Mouse (Mus musculus) liver (tissue): ENCODE results near the gene Spns2.
A peak's percentile ranks its signal among the peaks of the same experiment; 100 is the strongest.

ENCODE experiments used
- DNase-seq: peaks from one replicate; pipeline ENCODE4 v3.0.0-alpha.2; 2020; ENCODE audit warnings: mixed read lengths

Gene Spns2

DNA sequence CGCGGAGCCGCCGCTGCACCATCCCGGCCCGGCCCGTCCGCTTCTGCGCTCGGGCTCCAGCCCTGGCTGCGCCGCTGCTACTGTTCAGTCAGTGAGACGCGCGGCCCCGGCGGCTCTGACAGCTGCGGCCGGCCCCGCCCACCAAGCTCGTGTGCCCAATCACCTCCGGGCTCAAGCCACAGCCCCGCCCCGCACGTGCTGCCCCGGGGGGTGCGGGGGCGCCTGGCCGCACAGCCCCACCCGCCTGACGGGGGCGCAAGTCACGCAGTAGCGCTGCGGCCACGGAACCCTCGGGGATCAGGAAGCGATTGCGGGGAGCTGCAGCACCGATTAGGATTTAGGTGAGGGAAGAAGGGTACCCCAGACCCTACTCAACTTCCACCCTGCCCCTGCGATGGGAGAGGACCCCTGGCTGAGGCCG, at the start of gene Spns2:
Spns2 (minus strand) TSS at position 24 of the 421 bp plus-strand sequence.
- peak; percentile 89 for DNase-seq

DNA sequence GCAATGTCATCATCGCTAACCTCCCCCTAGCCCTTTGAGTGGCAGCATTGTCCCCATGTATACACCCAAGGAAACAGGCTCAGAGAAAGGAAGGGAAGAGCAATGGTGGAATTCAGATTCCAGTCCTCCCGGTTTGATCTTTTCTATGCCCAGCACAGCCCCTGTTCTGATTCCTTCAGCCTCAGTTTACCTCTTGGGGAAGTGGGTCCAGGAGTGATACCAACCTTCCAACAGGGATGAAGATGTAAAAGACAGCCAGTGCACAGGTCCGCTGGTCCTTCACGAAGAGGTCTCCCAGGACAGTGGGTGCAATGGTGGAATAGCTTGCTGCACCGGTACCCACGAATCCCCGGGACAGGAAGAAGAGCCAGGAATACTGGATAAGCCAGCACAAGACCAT, 49.1 kb upstream of the Spns2 start:
- DNase-seq, result no peak

DNA sequence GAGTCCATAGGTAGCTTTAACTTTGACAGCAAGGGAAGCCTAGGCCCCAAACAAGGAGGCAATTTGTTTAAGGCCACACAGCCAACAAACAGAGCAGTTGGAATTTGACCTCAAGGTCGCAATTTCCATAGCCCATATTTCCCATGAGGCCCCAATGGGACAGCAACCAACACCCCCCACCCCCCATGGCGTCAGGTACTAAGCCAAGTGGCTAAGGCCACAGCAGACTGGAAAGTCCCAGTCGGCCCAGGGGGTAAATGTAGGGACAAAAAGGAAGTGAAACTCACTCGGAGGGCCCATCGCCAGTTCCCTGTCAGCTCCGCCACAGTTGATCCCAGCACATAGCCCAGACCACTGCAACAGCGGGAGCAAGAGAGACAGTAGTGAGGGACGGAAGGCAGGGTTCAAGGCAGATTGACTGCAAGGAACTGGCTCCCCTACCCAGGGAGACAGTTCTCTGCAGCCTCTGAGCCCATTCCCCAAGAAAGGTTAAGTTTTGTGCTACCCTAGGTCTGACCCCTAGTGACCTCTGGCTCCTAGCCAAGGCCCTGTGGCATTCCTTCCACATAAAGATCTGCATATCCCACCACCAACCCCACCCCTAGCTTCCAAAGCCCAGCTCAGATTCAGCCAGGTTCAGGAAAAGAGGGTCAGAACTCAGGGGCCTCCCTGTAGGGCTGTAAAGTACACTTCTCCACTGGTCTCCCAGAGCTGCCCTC, 48.5 kb upstream of the Spns2 start:
- DNase-seq, result peak; percentile 31

GRCm38 (mm10) chr11:72537503-72537902, 47.8 kb upstream of the Spns2 start:
- no peak for DNase-seq

DNA sequence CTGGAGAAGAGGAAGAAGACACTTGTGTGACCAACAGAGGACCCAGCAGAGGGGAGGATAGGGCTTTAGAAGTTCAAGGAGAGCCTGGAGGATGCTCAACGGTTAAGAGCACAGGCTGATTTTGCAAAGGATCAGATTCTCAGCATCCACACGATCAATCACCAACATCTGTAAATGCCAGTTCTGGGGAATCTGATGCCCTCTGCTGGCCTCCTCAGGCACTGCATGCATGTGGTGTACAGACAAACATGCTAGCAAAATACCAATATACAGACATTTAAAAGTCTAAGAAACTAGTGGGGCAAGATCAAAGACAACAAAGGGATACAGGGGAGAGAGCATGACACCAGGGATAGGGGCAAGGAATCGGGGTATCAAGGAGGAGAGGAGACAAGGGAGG, 45.8 kb upstream of the Spns2 start:
- peak; percentile 40 for DNase-seq

- no peak for DNase-seq
Measured at GRCm38 (mm10) chr11:72532890-72533289, 43.2 kb upstream of the Spns2 start.

DNA sequence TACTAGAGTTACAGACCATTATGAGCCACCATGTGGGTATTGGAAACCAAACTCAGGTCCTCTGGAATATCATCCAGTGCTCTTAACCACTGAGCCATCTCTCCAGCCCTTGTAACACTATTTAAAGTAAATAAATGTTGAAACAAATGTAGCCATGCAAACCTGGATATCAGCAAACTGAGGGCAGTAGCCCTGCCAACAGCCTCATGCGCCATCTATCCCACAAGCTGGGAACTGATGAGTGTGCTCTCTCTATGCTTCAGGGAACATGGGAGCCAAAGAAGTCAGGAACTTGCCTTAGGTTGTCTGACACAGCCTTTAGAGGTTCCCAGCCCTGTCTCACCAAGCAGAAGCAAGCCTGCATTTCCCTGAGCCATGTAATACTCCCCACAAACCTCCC, 41.9 kb upstream of the Spns2 start:
- no peak for DNase-seq

GRCm38 (mm10) chr11:72531144-72531543, 41.4 kb upstream of the Spns2 start:
- no peak for DNase-seq

GRCm38 (mm10) chr11:72526190-72526589, 36.5 kb upstream of the Spns2 start:
- no peak for DNase-seq

DNA sequence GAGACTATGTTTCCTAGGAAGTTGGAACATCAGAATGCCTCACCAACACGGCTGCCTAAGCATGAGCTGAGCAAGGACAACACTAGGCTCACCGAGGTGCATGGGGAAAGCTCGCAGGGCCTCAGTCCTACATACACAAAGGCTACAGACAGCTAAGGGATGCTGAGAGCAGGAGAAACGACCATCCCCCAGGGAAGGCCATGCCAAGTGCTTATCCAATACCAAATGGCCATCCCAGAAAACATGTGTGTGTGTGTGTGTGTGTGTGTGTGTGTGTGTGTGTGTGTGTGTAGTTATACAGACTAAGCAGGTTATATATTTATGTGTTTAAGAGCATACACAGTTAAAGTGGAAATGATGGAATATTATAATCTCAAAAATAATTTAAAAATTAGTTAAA, 34.0 kb upstream of the Spns2 start:
- no peak for DNase-seq

- DNase-seq, result no peak
Measured at GRCm38 (mm10) chr11:72522616-72523041, 32.9 kb upstream of the Spns2 start.

GRCm38 (mm10) chr11:72521598-72522541, 32.2 kb upstream of the Spns2 start:
- no peak for DNase-seq

- DNase-seq, result no peak
Measured at GRCm38 (mm10) chr11:72519895-72520294, 30.2 kb upstream of the Spns2 start.

- no peak for DNase-seq
Measured at GRCm38 (mm10) chr11:72519189-72519588, 29.5 kb upstream of the Spns2 start.

- no peak for DNase-seq
Measured at GRCm38 (mm10) chr11:72518449-72518848, 28.7 kb upstream of the Spns2 start.

DNA sequence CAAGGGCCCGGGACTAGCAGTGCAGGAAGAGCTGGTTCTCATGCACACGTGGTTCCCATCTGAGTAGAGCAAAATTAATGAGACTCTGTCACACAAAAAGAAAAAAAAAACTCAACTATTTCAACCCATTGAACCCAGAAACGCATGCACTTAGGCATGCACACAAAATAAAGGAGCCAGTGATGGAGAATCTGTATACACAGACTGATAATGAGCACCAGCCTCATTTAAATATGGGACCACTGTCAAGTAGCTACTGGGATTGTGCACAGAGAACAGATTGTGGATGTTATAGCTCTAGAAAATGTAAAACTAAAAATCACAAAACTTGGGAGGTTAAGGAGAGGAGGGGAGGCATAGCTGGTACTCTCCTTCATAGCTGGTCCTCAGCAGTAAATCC, 25.3 kb upstream of the Spns2 start:
- DNase-seq, result no peak

DNA sequence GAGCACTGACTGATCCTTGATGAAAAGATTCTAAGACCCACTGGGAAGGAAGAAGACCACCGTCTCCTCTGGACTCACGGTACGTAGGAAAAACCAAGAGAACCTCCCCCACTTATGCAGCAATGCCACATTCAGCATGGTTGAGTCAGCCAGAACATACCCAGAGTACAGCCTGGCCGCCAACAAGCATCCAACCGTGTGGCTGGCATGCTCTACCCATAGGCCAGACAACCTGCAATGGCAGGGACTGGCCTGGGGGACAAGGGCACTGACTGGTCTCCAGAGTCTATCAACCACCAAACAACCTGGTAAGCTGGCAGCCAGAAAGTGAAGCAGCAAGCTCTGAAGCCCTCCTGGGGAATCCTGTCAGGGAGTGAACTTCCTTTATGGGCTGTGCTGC, 18.9 kb upstream of the Spns2 start:
- DNase-seq, result no peak

DNA sequence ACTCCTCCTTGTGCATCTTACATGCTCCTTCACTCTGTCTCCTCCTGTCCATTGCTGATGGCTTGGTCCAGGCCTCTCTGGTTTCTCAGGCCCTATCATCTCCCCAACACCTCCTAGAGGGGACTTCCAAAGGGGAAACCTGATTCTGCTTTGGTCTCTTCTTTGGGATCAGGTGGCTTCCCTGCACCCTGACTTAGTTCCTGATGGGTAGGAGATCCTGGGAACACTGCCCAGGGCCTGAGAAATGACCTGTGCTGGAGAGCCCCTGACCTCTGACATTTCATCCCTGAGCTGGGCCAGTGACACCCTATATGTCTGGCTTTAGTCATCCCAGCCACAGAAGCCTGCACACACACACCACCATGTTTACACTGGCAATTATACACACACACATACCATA, 17.9 kb upstream of the Spns2 start:
- no peak for DNase-seq

- DNase-seq, result no peak
Measured at GRCm38 (mm10) chr11:72504016-72504797, 14.5 kb upstream of the Spns2 start.

GRCm38 (mm10) chr11:72503501-72503921, 13.8 kb upstream of the Spns2 start:
- DNase-seq, result no peak

DNA sequence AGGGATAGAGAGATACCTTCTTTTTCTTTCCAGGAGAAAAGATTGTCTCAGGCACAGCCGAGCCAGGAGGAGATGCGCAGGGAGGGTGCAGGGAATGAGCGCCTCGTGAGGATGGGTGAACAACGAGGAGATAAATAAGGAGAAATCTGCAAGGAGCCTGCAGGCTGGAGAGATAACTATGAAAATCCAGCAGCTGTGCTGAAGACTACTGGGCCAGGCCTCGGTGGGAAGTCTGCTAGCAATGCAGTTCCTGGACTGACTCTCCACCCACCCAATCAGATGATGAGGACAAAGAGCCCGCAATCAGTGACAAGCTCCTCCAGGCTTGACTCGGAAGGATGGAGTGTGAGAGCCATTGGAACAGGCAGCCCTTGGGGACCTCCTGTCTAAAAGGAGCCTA, 12.5 kb upstream of the Spns2 start:
- DNase-seq, result no peak

GRCm38 (mm10) chr11:72501426-72502002, 11.8 kb upstream of the Spns2 start:
- no peak for DNase-seq

- no peak for DNase-seq
Measured at GRCm38 (mm10) chr11:72500139-72500538, 10.4 kb upstream of the Spns2 start.
